Comparison of ENCODE assay signal across 8 mouse cellular contexts in the genomic region with DNA sequence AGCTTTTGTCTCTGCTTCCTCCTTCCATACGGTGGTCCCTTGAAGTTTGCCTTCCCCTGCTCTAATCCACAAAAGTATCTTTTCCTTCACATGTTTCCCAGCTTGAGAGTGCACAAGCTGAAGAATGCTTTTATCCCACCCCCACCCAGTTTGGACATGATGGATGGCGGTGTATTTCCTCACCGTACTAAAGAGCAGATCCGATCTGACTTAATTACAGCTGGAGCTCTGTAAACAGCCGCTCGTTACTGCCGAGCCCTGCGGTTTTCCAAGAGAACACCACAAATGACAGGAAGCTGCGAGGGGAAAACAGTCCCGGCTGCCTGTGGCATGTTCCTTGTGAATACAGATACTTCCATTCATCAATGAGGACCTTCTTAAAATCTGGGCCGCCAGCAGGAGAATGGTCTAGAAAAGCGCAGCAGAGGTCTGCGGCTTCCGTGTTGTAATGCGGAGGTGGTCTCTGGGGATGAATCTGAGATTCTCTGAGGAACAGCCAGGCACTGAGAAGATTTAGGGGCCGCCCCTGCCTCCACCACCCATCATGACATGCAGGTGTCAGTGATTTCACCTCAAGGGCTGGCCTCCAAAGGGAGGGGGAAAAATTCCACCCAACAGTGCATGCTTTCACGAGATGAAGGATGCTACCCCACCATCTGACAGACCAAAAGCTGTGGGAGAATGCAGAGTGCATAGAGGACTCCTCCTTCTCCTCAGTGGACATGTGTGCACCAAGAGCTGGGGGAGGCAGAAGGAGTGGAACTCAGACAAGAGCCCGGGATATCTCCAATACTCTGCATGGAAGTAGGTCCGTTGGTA.
DNase-seq lines count a peak whose midpoint lies in the region; ATAC-seq lines count a peak whose summit lies in the region.

No protein-coding gene starts in this region.

- H3K4me1 ChIP-seq in neural tube, embryonic 11.5 days (ENCODE audit: control insufficient read depth, insufficient read depth, low read length), result peaks cover 6% of the 10 kb centered on the region; the same call in 1 of the 2 replicates
- H3K4me1 ChIP-seq in embryonic facial prominence, embryonic 12.5 days, result peaks cover 16% of the 10 kb centered on the region
- peaks cover 7% of the 10 kb centered on the region for H3K4me1 ChIP-seq in hindbrain, embryonic 16.5 days (ENCODE audit: control insufficient read depth, insufficient read depth, low read depth, low read length)
- no peaks in the 10 kb centered on the region for H3K4me1 ChIP-seq in liver, embryonic 13.5 days (replicated peaks)
- H3K4me1 ChIP-seq in stomach, embryonic 15.5 days, result peaks cover 7% of the 10 kb centered on the region

- H3K4me3 ChIP-seq in neural tube, embryonic 11.5 days (ENCODE audit: low read depth, low read length), result no peak overlapping the region
- H3K4me3 ChIP-seq in embryonic facial prominence, embryonic 12.5 days, result peak overlapping the region; percentile 16; the same call in 1 of the 2 replicates
- peak overlapping the region; percentile 27 for H3K4me3 ChIP-seq in hindbrain, embryonic 16.5 days (ENCODE audit: low read length)
- no peak overlapping the region for H3K4me3 ChIP-seq in liver, embryonic 13.5 days (replicated peaks)
- no peak overlapping the region for H3K4me3 ChIP-seq in stomach, embryonic 15.5 days (replicated peaks)

- no peaks in the 10 kb centered on the region for H3K36me3 ChIP-seq in neural tube, embryonic 11.5 days (ENCODE audit: control insufficient read depth, insufficient read depth, low read length)
- H3K36me3 ChIP-seq in embryonic facial prominence, embryonic 12.5 days, result no peaks in the 10 kb centered on the region
- H3K36me3 ChIP-seq in hindbrain, embryonic 16.5 days (ENCODE audit: control insufficient read depth, insufficient read depth, low read length), result no peaks in the 10 kb centered on the region
- no peaks in the 10 kb centered on the region for H3K36me3 ChIP-seq in liver, embryonic 13.5 days
- H3K36me3 ChIP-seq in stomach, embryonic 15.5 days, result no peaks in the 10 kb centered on the region

- no peaks in the 10 kb centered on the region for H3K27me3 ChIP-seq in neural tube, embryonic 11.5 days (ENCODE audit: control insufficient read depth, insufficient read depth, low read length)
- H3K27me3 ChIP-seq in embryonic facial prominence, embryonic 12.5 days, result no peaks in the 10 kb centered on the region
- no peaks in the 10 kb centered on the region for H3K27me3 ChIP-seq in hindbrain, embryonic 16.5 days (replicated peaks; ENCODE audit: control insufficient read depth, insufficient read depth, low read length)
- peaks cover 14% of the 10 kb centered on the region for H3K27me3 ChIP-seq in liver, embryonic 13.5 days
- no peaks in the 10 kb centered on the region for H3K27me3 ChIP-seq in stomach, embryonic 15.5 days (replicated peaks)

- H3K9me3 ChIP-seq in neural tube, embryonic 11.5 days (ENCODE audit: control insufficient read depth, low read length), result no peaks in the 10 kb centered on the region
- no peaks in the 10 kb centered on the region for H3K9me3 ChIP-seq in embryonic facial prominence, embryonic 12.5 days
- H3K9me3 ChIP-seq in hindbrain, embryonic 16.5 days (ENCODE audit: control insufficient read depth, low read length), result no peaks in the 10 kb centered on the region
- no peaks in the 10 kb centered on the region for H3K9me3 ChIP-seq in liver, embryonic 13.5 days (replicated peaks)
- no peaks in the 10 kb centered on the region for H3K9me3 ChIP-seq in stomach, embryonic 15.5 days

- peak overlapping the region; percentile 24 for H3K4me2 ChIP-seq in neural tube, embryonic 11.5 days (ENCODE audit: low read depth)
- H3K4me2 ChIP-seq in embryonic facial prominence, embryonic 12.5 days (replicated peaks), result peak overlapping the region; percentile 43
- H3K4me2 ChIP-seq in hindbrain, embryonic 16.5 days (ENCODE audit: low read length), result peak overlapping the region; percentile 53
- peak overlapping the region; percentile 32 for H3K4me2 ChIP-seq in liver, embryonic 13.5 days
- H3K4me2 ChIP-seq in stomach, embryonic 15.5 days, result peak overlapping the region; percentile 38

- WGBS in neural tube, embryonic 11.5 days, result 30% methylated on average over 19 of the region's 19 CpGs
- WGBS in embryonic facial prominence, embryonic 12.5 days, result 23% methylated on average over 19 of the region's 19 CpGs
- WGBS in hindbrain, embryonic 16.5 days, result 34% methylated on average over 19 of the region's 19 CpGs
- WGBS in liver, embryonic 13.5 days (ENCODE audit: insufficient replicate concordance), result 18% methylated on average over 19 of the region's 19 CpGs
- 14% methylated on average over 19 of the region's 19 CpGs for WGBS in stomach, embryonic 15.5 days

- ATAC-seq in neural tube, embryonic 11.5 days (ENCODE audit: insufficient read depth, low FRiP score, low TSS enrichment), result peak; percentile 31; the same call in 1 of the 2 replicates
- peak; percentile 28; the same call in 1 of the 2 replicates for ATAC-seq in embryonic facial prominence, embryonic 12.5 days (ENCODE audit: insufficient number of reproducible peaks, insufficient read depth, low FRiP score, low TSS enrichment)
- ATAC-seq in hindbrain, embryonic 16.5 days, result peak; percentile 76
- ATAC-seq in liver, embryonic 13.5 days (ENCODE audit: low read depth), result no peak
- no peak; the same call in 1 of the 2 replicates for ATAC-seq in stomach, embryonic 15.5 days (ENCODE audit: insufficient read depth, low FRiP score, low read depth)

- DNase-seq in neural tube, embryonic 11.5 days (ENCODE audit: low spot score), result peak; percentile 46
- no peak for DNase-seq in neural tube, embryonic 10.5 days (ENCODE audit: extremely low spot score, low spot score)
- no peak for DNase-seq in liver, embryonic 13.5 days
- DNase-seq in frontal cortex, postnatal 25 days (ENCODE audit: low spot score in 2 of 2), result no peak
- DNase-seq in cerebellum, adult 11-12 months, result no peak

- no peak overlapping the region for H3K9ac ChIP-seq in neural tube, embryonic 11.5 days (ENCODE audit: low read length)
- no peak overlapping the region for H3K9ac ChIP-seq in embryonic facial prominence, embryonic 12.5 days
- 0 out of 2 replicates have a peak overlapping the region, but pooled peaks have one; percentile 8 for H3K9ac ChIP-seq in hindbrain, embryonic 16.5 days (ENCODE audit: low read depth, low read length)
- H3K9ac ChIP-seq in liver, embryonic 13.5 days, result no peak overlapping the region
- no peak overlapping the region for H3K9ac ChIP-seq in stomach, embryonic 15.5 days

- no peak overlapping the region for H3K27ac ChIP-seq in neural tube, embryonic 11.5 days (ENCODE audit: low read depth, low read length)
- 0 out of 2 replicates have a peak overlapping the region, but pooled peaks have one; percentile 13 for H3K27ac ChIP-seq in embryonic facial prominence, embryonic 12.5 days
- peak overlapping the region; percentile 45 for H3K27ac ChIP-seq in hindbrain, embryonic 16.5 days (ENCODE audit: low read depth, low read length)
- H3K27ac ChIP-seq in liver, embryonic 13.5 days, result no peak overlapping the region
- peak overlapping the region; percentile 31; the same call in 1 of the 2 replicates for H3K27ac ChIP-seq in stomach, embryonic 15.5 days

Comparison
In these comparisons a context has a peak if more than half of its experiments do, and no peak if none do; other contexts are left out.
1. ATAC-seq: peak in neural tube, embryonic 11.5 days (single experiment), embryonic facial prominence, embryonic 12.5 days (single experiment) and hindbrain, embryonic 16.5 days (single experiment); none in liver, embryonic 13.5 days (single experiment) and stomach, embryonic 15.5 days (single experiment).
2. H3K27ac ChIP-seq: peak in embryonic facial prominence, embryonic 12.5 days (single experiment), hindbrain, embryonic 16.5 days (single experiment) and stomach, embryonic 15.5 days (single experiment); none in neural tube, embryonic 11.5 days (single experiment) and liver, embryonic 13.5 days (single experiment).
3. H3K4me3 ChIP-seq: peak in embryonic facial prominence, embryonic 12.5 days (single experiment) and hindbrain, embryonic 16.5 days (single experiment); none in neural tube, embryonic 11.5 days (single experiment), liver, embryonic 13.5 days (single experiment) and stomach, embryonic 15.5 days (single experiment).
4. Peak in every context shown above with its lines, with median percentiles within 50 percentile points of each other: H3K4me2 ChIP-seq.